Mouse (Mus musculus) ES-E14 (cell line): ENCODE results near the gene Mfsd4a. TPM values are rescaled to one million over a fixed set of nuclear protein-coding genes. Genes with fewer than 3 reads are reported as not detected.

Source experiments
- DNase-seq: peaks from one replicate; pipeline ENCODE4 v3.0.0-alpha.2; 2013; ENCODE audit warnings: low read depth, low spot score
- H3K27ac ChIP-seq: 2 replicates; pipeline ENCODE4 v1.5.1; 2012; ENCODE audit warnings: low read depth, mild to moderate bottlenecking, low read length, moderate library complexity, mixed read lengths; ENCODE audit not compliant: poor library complexity, insufficient read depth, severe bottlenecking
- H3K36me3 ChIP-seq: 2 replicates; pipeline ENCODE4 v1.6.1; 2012; ENCODE audit warnings: mild to moderate bottlenecking, low read length, moderate library complexity, mixed read lengths; ENCODE audit not compliant: control insufficient read depth, poor library complexity, insufficient read depth, severe bottlenecking
- H3K4me1 ChIP-seq, 2 experiments: fragments of 150-350 bp in 1 of 2; sonication (generic) in 1 of 2; 2 replicates each; pipeline ENCODE4 v1.6.1; 2012; ENCODE audit warnings: low read length in 2 of 2, mild to moderate bottlenecking in 1 of 2, mixed read lengths in 1 of 2; ENCODE audit not compliant: control insufficient read depth in 2 of 2, insufficient read depth in 2 of 2, poor library complexity in 1 of 2
- H3K4me3 ChIP-seq, 2 experiments: fragments of 150-350 bp in 1 of 2; sonication (generic) in 1 of 2; 2 replicates each; pipeline ENCODE4 v1.5.1; 2012; ENCODE audit warnings: low read length in 2 of 2, low read depth in 1 of 2, mild to moderate bottlenecking in 1 of 2, mixed read lengths in 1 of 2; ENCODE audit not compliant: insufficient read depth in 1 of 2, poor library complexity in 1 of 2, severe bottlenecking in 1 of 2
- H3K9ac ChIP-seq: 2 replicates; pipeline ENCODE4 v1.6.1; 2012; ENCODE audit warnings: low read depth, mild to moderate bottlenecking, low read length, mixed read lengths; ENCODE audit not compliant: poor library complexity, insufficient read depth, severe bottlenecking
- H3K9me3 ChIP-seq: fragments of 150-350 bp; sonication (generic); 2 replicates; pipeline ENCODE4 v1.6.1; 2012; ENCODE audit warnings: low read depth, mild to moderate bottlenecking, low read length; ENCODE audit not compliant: control insufficient read depth, insufficient read depth
- CHD2 ChIP-seq: IDR thresholded peaks from 2 replicates; pipeline ENCODE4 v1.6.1; 2014; ENCODE audit warnings: mild to moderate bottlenecking, low read depth, low read length, inconsistent platforms
- HCFC1 ChIP-seq: IDR thresholded peaks from 2 replicates; pipeline ENCODE4 v1.6.1; 2012; ENCODE audit warnings: low read length, inconsistent platforms, borderline replicate concordance; ENCODE audit not compliant: insufficient read depth
- MAFK ChIP-seq: IDR thresholded peaks from 2 replicates; pipeline ENCODE4 v1.6.1; 2014; ENCODE audit warnings: mild to moderate bottlenecking, low read depth, low read length, inconsistent platforms; ENCODE audit not compliant: insufficient read depth
- ZC3H11A ChIP-seq: IDR thresholded peaks from 2 replicates; pipeline ENCODE4 v1.6.1; 2012; ENCODE audit warnings: low read depth, mild to moderate bottlenecking, inconsistent platforms, low read length, borderline replicate concordance
- ZNF384 ChIP-seq: IDR thresholded peaks from 2 replicates; pipeline ENCODE4 v1.6.1; 2012; ENCODE audit warnings: low read depth, low read length, inconsistent platforms
- in situ Hi-C, 2 experiments: fragments of 600-800 bp; cut with MboI; formaldehyde crosslinking; loops; one replicate each; pipeline ENCODE4 v1.15.1; 2025; ENCODE audit warnings: low sequenced_read_pairs in 2 of 2, inconsistent platforms in 1 of 2; ENCODE audit not compliant: unreplicated experiment in 2 of 2
- total RNA-seq: library from RNA; depleted of rRNA; stranded (reverse); fragments of 300-350 nt; gene quantifications from 2 replicates; pipeline ENCODE4 v1.2.3, GENCODE M21; 2012

Mfsd4a gene
- total RNA-seq, 1 experiment: 2.4 TPM

- no peak overlapping the region for H3K27ac ChIP-seq
- no peaks in the 10 kb centered on the region for H3K4me1 ChIP-seq
- DNase-seq: no peak
- H3K4me3 ChIP-seq: no peak overlapping the region
- H3K36me3 ChIP-seq: no peaks in the 10 kb centered on the region
- no peak overlapping the region for H3K9ac ChIP-seq
- TF ChIP-seq ZC3H11A: no peak
- TF ChIP-seq HCFC1: no peak
- TF ChIP-seq ZNF384: no peak
- no peak for TF ChIP-seq MAFK
- TF ChIP-seq CHD2: no peak
- in situ Hi-C loops: no loop called here
- no peaks in the 10 kb centered on the region for H3K9me3 ChIP-seq
Observed at GRCm38 (mm10) chr1:132010632-132011501, 57.0 kb downstream of the Mfsd4a start.

GRCm38 (mm10) chr1:132008881-132009644, 58.8 kb downstream of the Mfsd4a start:
- Histone ChIP-seq H3K4me1 (no peaks in the 10 kb centered on the region), H3K4me3 (peak overlapping the region; percentile 93 to 96), H3K36me3 (no peaks in the 10 kb centered on the region), H3K9me3 (no peaks in the 10 kb centered on the region), H3K9ac (peak overlapping the region; percentile 38), H3K27ac (no peak overlapping the region)
- DNase-seq: no peak
- in situ Hi-C loops: no loop called here
- TF ChIP-seq CHD2: no peak
- no peak for TF ChIP-seq ZNF384
- TF ChIP-seq HCFC1: no peak
- TF ChIP-seq MAFK: no peak
- no peak for TF ChIP-seq ZC3H11A

GRCm38 (mm10) chr1:132007828-132008827, 59.7 kb downstream of the Mfsd4a start:
- H3K4me3 ChIP-seq: peak overlapping the region; percentile 93 to 96
- peak; percentile 62 for DNase-seq
- H3K9me3 ChIP-seq: no peaks in the 10 kb centered on the region
- no peaks in the 10 kb centered on the region for H3K4me1 ChIP-seq
- no peaks in the 10 kb centered on the region for H3K36me3 ChIP-seq
- H3K27ac ChIP-seq: peak overlapping the region; percentile 97
- TF ChIP-seq HCFC1 (no peak), ZNF384 (no peak), CHD2 (no peak), ZC3H11A (no peak), MAFK (no peak)
- H3K9ac ChIP-seq: peak overlapping the region; percentile 97
- in situ Hi-C loops: no loop called here

GRCm38 (mm10) chr1:132007282-132007815, 60.5 kb downstream of the Mfsd4a start, which contains the start of gene Elk4:
Gene Elk4 (plus strand): TSS chr1:132007607.
- in situ Hi-C loops: no loop called here

More at GRCm38 (mm10) chr1:132007282-132007815, 60.5 kb downstream of the Mfsd4a start, which contains the start of gene Elk4:
- no peaks in the 10 kb centered on the region for H3K4me1 ChIP-seq
- peak within 1 kb of the TSS; percentile 97 for H3K9ac ChIP-seq
- H3K4me3 ChIP-seq: peak within 1 kb of the TSS; percentile 93 to 96
- H3K9me3 ChIP-seq: no peaks in the 10 kb centered on the region
- DNase-seq: peak; percentile 59
- no peak for TF ChIP-seq MAFK
- no peak for TF ChIP-seq ZNF384
- TF ChIP-seq HCFC1: peak; percentile 5; the same call in 1 of the 2 replicates
- no peak for TF ChIP-seq CHD2
- no peaks in the 10 kb centered on the region for H3K36me3 ChIP-seq
- H3K27ac ChIP-seq: peak within 1 kb of the TSS; percentile 97
